Mouse (Mus musculus) effector memory CD4-positive, alpha-beta T cell, adult 7 months (primary cell): ENCODE data around the gene Usp34. TPM values are rescaled to one million over a fixed set of nuclear protein-coding genes. Genes with fewer than 3 reads are reported as not detected.

ENCODE experiments used
- polyA plus RNA-seq: library from polyadenylated mRNA; unstranded; fragments of 100-300 nt; shearing (Covaris generic); gene quantifications from one replicate; pipeline ENCODE4 v1.2.1, GENCODE M21; 2017

Usp34 gene
- 7.6 TPM for polyA plus RNA-seq

GRCm38 (mm10) chr11:23306764-23307565 lies at the start of gene Usp34:
Gene Usp34 (plus strand): TSS chr11:23306895.

DNA sequence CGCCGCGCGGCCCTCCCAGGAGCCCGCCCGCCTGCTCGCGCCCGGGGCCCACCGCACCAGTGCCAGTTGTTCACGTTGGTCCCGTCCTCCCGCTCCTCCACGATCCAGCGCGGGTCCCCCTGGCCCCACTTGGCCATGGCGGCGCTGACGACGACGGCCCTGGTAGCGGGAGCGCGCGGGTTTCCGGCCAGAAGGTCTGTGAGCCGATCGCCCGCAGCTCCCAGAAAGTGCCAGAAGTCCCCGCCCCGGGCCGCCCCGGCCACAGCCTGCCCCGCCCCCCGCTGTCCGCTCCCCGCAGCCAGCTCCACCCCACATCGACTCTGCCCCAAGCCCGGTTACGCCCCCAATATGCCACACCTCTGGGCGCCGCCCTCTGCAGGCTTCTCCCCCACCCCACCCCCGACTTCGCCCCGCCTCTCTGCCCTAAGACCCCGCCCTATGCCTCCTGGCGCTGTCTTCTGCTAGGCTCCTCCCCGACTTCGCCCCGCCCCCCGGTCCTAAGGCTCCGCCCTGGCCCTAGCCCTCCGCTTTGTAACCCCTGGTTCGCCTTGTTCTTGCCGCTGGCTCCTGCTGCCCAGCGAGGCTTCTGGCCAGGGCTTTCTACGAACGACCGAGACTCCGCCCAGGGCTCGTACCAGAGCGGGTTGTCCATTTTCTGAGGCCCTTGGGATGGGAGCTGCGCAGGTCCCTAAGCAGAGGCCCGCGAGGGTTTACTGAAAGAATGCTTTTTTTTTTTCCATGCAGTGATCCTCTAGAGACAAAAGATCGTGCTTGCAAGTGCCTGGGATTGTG lies 191.2 kb downstream of the Usp34 start, which contains the start of gene Ahsa2:
TSS of gene Ahsa2 (minus strand) at position 313 of the 792 bp plus-strand sequence.

GRCm38 (mm10) chr11:23520473-23521205 lies 213.9 kb downstream of the Usp34 start, which contains the start of gene 1700093K21Rik:
Gene 1700093K21Rik (minus strand): TSS chr11:23521155.

Other genes starting within 250 kb of the Usp34 start
- 77.5 TPM for gene Xpo1, start 50.9 kb upstream of the Usp34 start, polyA plus RNA-seq
- gene Ahsa2, start 191.1 kb downstream of the Usp34 start, polyA plus RNA-seq: 120 TPM
- gene 1700093K21Rik, start 214.3 kb downstream of the Usp34 start, polyA plus RNA-seq: not detected